8 mouse cellular contexts compared by ENCODE assay signal in genomic region chr8:47941028-47941427, GRCm38 (mm10). TPM values are rescaled to one million over a fixed set of nuclear protein-coding genes. Genes with fewer than 3 reads are reported as not detected.
DNase-seq lines count a peak whose midpoint lies in the region; ATAC-seq lines count a peak whose summit lies in the region.

No protein-coding gene starts in this region.

- H3K36me3 ChIP-seq in heart, embryonic 12.5 days = peaks cover 3% of the 10 kb centered on the region; the same call in 1 of the 2 replicates
- H3K36me3 ChIP-seq in kidney, embryonic 15.5 days = no peaks in the 10 kb centered on the region
- no peaks in the 10 kb centered on the region for H3K36me3 ChIP-seq in neural tube, embryonic 15.5 days

- 54% methylated on average over 5 of the region's 5 CpGs for WGBS in heart, embryonic 12.5 days
- WGBS in kidney, embryonic 15.5 days = 59% methylated on average over 5 of the region's 5 CpGs
- 45% methylated on average over 5 of the region's 5 CpGs for WGBS in neural tube, embryonic 15.5 days

- DNase-seq in lung, adult 18-20 months = peak; percentile 44 to 55
- DNase-seq in lung, postnatal 25 days (ENCODE audit: low spot score) = no peak
- no peak for DNase-seq in frontal cortex, adult 2 months (ENCODE audit: extremely low spot score in 1 of 2, low spot score in 1 of 2)
- no peak for DNase-seq in cerebellum, adult 9-11 months
- no peak for DNase-seq in left cerebral cortex, adult 18-20 months (ENCODE audit: low spot score in 2 of 2)

- 0 out of 2 replicates have a peak overlapping the region, but pooled peaks have one; percentile 26 for H3K9ac ChIP-seq in heart, embryonic 12.5 days
- H3K9ac ChIP-seq in kidney, embryonic 15.5 days = no peak overlapping the region
- no peak overlapping the region for H3K9ac ChIP-seq in neural tube, embryonic 15.5 days (replicated peaks)

- H3K9me3 ChIP-seq in heart, embryonic 12.5 days (replicated peaks) = no peaks in the 10 kb centered on the region
- no peaks in the 10 kb centered on the region for H3K9me3 ChIP-seq in kidney, embryonic 15.5 days (replicated peaks)
- H3K9me3 ChIP-seq in neural tube, embryonic 15.5 days (replicated peaks) = no peaks in the 10 kb centered on the region

- H3K4me3 ChIP-seq in heart, embryonic 12.5 days = no peak overlapping the region
- no peak overlapping the region for H3K4me3 ChIP-seq in kidney, embryonic 15.5 days (replicated peaks)
- no peak overlapping the region for H3K4me3 ChIP-seq in neural tube, embryonic 15.5 days (replicated peaks)

- no peaks in the 10 kb centered on the region for H3K27me3 ChIP-seq in heart, embryonic 12.5 days (replicated peaks)
- H3K27me3 ChIP-seq in kidney, embryonic 15.5 days = no peaks in the 10 kb centered on the region
- H3K27me3 ChIP-seq in neural tube, embryonic 15.5 days (replicated peaks) = no peaks in the 10 kb centered on the region

- peak; percentile 44; the same call in 1 of the 2 replicates for ATAC-seq in heart, embryonic 12.5 days (ENCODE audit: insufficient number of reproducible peaks, low FRiP score)
- ATAC-seq in kidney, embryonic 15.5 days (replicated peaks; ENCODE audit: low FRiP score) = peak; percentile 63
- no peak for ATAC-seq in neural tube, embryonic 15.5 days (ENCODE audit: low FRiP score)

- no peak overlapping the region for H3K4me2 ChIP-seq in heart, embryonic 12.5 days
- H3K4me2 ChIP-seq in kidney, embryonic 15.5 days = no peak overlapping the region
- no peak overlapping the region for H3K4me2 ChIP-seq in neural tube, embryonic 15.5 days

- peak overlapping the region; percentile 38 for H3K27ac ChIP-seq in heart, embryonic 12.5 days (ENCODE audit: poor library complexity, severe bottlenecking)
- H3K27ac ChIP-seq in kidney, embryonic 15.5 days = peak overlapping the region; percentile 80
- H3K27ac ChIP-seq in neural tube, embryonic 15.5 days (replicated peaks) = 0 out of 2 replicates have a peak overlapping the region, but pooled peaks have one; percentile 41

- H3K4me1 ChIP-seq in heart, embryonic 12.5 days (replicated peaks) = peaks cover 29% of the 10 kb centered on the region
- peaks cover 35% of the 10 kb centered on the region for H3K4me1 ChIP-seq in kidney, embryonic 15.5 days
- peaks cover 14% of the 10 kb centered on the region for H3K4me1 ChIP-seq in neural tube, embryonic 15.5 days

RNA-seq across cellular contexts. Expression of gene Wwc2, which starts 49.7 kb away (rescaled TPM):
- 22.1 and 23.9 TPM in 2 replicates for polyA plus RNA-seq in heart, embryonic 12.5 days (2016; fragmentation: Nextera tagmentation; extraction: Ambion mirVana)
- polyA plus RNA-seq in kidney, embryonic 15.5 days (2015; fragmentation: Nextera tagmentation; extraction: Ambion mirVana) = 16.3 and 18.0 TPM in 2 replicates
- 5.8 and 6.1 TPM in 2 replicates for polyA plus RNA-seq in neural tube, embryonic 15.5 days (2015; fragmentation: Nextera tagmentation; extraction: Ambion mirVana)
- 9.1 and 9.5 TPM in 2 replicates for polyA plus RNA-seq in frontal cortex, adult 2 months (2012; rRNA removed)
- total RNA-seq in left cerebral cortex, adult 18-20 months (2021) = 10 to 100 TPM; 22.4 to 22.8 TPM

Comparison
In these comparisons a context has a peak if more than half of its experiments do, and no peak if none do; other contexts are left out.
1. DNase-seq: peak in lung, adult 18-20 months (2 of 2); none in lung, postnatal 25 days (single experiment), frontal cortex, adult 2 months (0 of 2), cerebellum, adult 9-11 months (single experiment) and left cerebral cortex, adult 18-20 months (0 of 2).
2. Peak in every context shown above with its lines, with median percentiles within 50 percentile points of each other: H3K27ac ChIP-seq.